Mouse (Mus musculus): ENCODE measurements around the gene Fam213b.
A peak's percentile ranks its signal among the peaks of the same experiment; 100 is the strongest.

Gene Fam213b

GRCm38 (mm10) chr4:154898506-154899446, at the start of gene Fam213b:
Gene Fam213b (minus strand): TSS chr4:154899135.
- peak; percentile 43 for DNase-seq (ENCODE audit: low spot score)

DNA sequence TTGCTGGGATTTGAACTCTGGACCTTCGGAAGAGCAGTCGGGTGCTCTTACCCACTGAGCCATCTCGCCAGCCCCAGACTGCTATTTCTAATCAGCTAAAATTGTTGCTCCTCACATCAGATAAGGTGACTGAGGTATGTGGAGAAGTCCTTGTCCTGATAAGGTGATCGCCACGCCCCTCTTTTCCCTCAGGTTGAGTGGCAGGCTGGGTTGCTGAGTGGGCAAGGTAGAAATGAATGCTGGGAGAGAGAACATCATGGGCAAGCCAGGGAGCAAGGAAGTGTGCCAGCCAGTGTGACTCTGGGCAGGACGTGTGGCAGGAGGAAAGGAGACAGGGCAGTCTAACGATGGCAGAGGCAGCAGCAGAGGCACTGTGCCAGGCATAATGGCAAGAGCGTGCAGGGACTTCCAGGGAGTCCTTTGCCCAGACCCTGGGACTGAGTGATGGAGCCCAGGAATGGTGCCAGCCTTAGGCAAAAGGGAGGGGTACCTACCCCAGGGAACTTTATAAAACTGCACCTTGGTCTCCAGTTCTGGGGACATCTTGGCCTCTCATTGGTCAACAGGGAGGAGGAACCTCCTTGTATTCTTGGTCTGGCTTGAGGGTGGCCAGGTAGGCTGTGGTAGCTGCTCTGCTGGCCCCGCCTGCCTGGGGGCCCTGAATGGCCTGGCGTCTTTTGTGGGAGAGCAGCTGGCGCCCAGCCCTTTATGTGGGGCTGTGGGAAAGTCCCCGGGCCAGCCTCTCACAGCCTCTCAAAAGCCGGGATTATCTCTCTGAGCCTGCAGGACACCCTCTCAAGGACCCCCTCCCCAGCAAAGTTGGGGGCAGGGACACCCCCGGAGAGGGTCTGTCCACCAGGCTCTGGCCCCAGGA, 49.4 kb upstream of the Fam213b start:
- no peak for DNase-seq (ENCODE audit: low spot score)

DNA sequence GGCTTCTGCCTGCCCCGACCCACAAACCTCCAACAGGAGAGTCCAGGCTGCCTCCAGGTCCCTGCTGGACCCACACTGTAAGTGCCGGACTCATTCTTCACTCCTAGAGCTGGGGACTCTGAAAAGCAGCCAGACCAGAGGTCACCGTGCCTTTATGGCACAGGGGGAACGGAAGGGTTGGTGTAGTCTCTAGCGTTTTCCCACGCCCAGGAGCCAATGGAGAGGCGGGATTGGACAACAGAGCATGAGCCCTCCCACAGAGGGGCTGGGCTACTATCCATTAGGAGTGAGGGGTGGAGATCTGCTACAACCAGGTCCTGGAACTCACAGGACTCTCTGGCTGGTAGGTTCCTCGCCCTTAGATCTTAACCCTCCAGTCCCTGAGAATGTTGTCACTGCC, 47.4 kb upstream of the Fam213b start:
- DNase-seq (ENCODE audit: low spot score) = peak; percentile 59

DNA sequence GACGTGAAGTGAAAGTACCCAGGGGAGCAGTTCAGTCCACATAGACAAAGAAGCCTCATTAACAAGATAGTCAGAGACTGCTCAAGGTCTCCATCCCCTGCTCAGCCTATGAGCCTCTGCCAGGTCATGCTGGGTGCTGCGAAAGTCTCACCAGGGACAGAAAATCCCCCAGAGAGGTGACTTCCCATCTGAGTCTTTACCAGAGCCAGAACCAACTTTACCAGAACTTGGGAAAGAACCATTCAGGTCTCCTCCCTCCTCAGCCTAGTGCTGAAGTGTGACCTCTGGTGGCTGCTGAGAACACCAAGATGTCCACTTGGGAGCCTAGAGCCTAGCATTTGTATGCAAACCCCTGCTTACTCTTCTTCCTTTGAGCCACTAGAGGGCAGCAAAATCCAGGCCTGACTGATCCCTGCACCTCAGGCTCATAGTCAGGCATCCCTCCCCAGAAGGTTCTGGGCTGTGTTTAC, 45.2 kb upstream of the Fam213b start:
- peak; percentile 64 for DNase-seq (ENCODE audit: low spot score)

GRCm38 (mm10) chr4:154943323-154944039, 44.5 kb upstream of the Fam213b start:
- no peak for DNase-seq (ENCODE audit: low spot score)

DNA sequence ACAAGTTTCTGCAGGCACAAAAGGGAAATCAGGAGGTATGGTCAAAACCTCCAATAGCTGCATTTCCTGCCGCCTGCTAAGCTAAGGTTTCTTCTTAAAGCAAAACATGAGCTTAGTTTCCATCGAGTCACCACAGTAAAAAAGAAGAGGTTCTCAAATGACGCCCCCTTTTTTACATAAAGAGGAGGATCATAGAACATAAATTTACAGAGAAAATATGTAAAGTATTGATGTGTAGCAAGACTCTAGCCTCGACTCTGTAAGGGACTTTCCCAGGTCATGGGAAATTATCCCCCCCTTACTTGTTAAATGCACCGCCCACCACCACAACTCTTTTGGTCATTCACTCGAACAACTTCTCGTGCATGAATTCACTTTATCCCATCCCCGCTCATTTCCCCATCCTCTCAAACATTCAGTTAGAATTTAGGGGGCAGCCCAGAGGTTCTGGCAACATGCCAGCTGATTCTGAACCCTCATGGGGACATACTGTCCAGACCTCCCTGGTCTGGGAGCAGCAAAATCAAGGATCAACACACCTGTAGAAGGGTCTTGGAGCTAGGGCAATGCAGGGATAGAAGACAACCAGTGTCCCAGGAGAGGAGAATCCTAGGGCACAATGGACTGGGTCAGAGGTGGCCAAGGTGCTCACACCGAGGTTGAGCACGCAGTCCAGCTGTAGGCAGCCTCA, 43.8 kb upstream of the Fam213b start:
- DNase-seq (ENCODE audit: low spot score) = no peak

DNA sequence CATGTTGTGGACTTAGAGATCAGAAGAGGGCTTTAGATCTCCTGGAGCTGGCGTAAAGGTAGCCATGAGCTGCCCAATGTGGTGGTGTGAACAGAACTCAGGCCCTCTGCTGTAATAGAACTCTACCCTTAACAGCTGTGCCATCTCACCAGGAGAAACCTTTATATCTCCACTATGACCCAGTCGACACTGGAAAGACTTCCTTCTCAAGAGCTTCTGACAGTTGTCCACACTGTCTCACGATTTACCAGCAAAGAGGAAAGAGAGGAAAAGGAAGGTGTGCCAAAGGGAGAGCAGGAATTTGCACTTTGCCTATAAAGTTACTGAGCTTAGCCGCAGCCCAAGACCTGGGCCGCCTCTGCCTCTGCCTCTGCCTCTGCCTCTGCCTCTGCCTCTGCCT, 42.9 kb upstream of the Fam213b start:
- no peak for DNase-seq (ENCODE audit: low spot score)

- no peak for DNase-seq (ENCODE audit: low spot score)
These were observed 41.2 kb upstream of the Fam213b start for GRCm38 (mm10) chr4:154940156-154940555.

DNA sequence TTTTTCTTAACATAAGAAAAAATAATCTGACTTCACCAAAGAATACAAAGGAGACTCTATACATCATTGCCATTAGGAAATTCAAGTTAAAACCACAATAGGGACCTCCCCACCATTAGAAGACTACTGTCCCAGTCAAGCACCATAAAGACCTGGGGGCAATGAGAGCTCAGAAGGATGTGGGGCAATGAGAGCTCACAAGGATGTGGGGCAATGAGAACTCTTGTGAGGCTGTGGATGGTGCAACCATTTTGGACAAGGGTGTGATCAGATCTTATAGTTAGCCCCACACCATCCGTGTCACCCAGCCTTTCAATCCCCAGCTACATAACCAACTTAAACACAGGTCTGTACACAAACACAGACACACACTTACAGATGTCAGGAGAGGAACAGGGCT, 38.8 kb upstream of the Fam213b start:
- no peak for DNase-seq (ENCODE audit: low spot score)

GRCm38 (mm10) chr4:154936542-154937255, 37.8 kb upstream of the Fam213b start:
- DNase-seq (ENCODE audit: low spot score) = no peak

- DNase-seq (ENCODE audit: low spot score) = no peak
These were observed 36.9 kb upstream of the Fam213b start for GRCm38 (mm10) chr4:154935788-154936187.

- no peak for DNase-seq (ENCODE audit: low spot score)
These were observed 35.9 kb upstream of the Fam213b start for GRCm38 (mm10) chr4:154934800-154935199.

- DNase-seq (ENCODE audit: low spot score) = no peak
These were observed 34.5 kb upstream of the Fam213b start for GRCm38 (mm10) chr4:154933306-154933907.

DNA sequence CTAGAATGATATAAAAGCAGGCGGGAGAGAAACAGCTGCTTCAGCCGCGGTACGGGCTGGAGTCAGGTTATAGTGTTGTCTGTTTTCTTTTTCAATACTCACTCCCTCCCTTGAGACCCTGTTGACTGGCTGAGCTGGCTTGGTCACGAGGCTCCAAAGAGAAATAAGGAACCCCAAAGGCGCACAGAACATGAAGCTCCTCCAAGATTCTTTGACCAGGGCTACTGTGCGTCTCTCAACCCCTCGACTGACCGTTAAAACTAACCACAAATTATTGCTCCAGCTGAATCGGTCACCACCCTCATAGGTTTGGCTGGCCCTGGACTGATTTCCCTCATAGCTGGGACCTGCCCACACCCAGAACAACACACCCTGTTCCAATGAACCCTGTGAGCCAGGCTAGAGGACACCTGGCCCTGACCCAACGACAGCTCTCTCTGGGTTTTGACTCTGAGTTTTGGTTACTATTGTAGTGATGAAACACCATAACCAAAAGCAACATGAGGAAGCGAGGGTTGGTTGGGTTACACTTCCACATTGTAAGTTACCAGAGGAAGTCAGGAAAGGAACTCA, 30.2 kb upstream of the Fam213b start:
- DNase-seq (ENCODE audit: low spot score) = no peak

GRCm38 (mm10) chr4:154928395-154929087, 29.6 kb upstream of the Fam213b start, which contains the start of gene Tnfrsf14:
Gene Tnfrsf14 (minus strand): TSS chr4:154928563.
- DNase-seq (ENCODE audit: low spot score) = no peak

- no peak for DNase-seq (ENCODE audit: low spot score)
These were observed 29.0 kb upstream of the Fam213b start for GRCm38 (mm10) chr4:154927899-154928337.

- DNase-seq (ENCODE audit: low spot score) = no peak
These were observed 28.3 kb upstream of the Fam213b start for GRCm38 (mm10) chr4:154926969-154927898.

GRCm38 (mm10) chr4:154925413-154925812, 26.5 kb upstream of the Fam213b start:
- no peak for DNase-seq (ENCODE audit: low spot score)
